Mouse (Mus musculus): ENCODE measurements around the gene Siae. TPM values are rescaled to one million over a fixed set of nuclear protein-coding genes. Genes with fewer than 3 reads are reported as not detected.

Gene Siae
- 1 to 10 TPM; 7.7 to 8.2 TPM for total RNA-seq (2021)
- polyA plus RNA-seq (2012; rRNA removed), result 7.7 and 18.7 TPM in 2 replicates
- long read RNA-seq, full-length matches to known transcripts, result 8 of 12 reads
- long read RNA-seq, partial matches to known transcripts, result 4 of 12 reads
- long read RNA-seq, other reads (novel, unspliced or antisense), result 0 of 12 reads

- 27% methylated on average over 7 of the region's 7 CpGs for WGBS
- intact Hi-C loops (cut with DNase I), result no loop called here
Measured at GRCm38 (mm10) chr9:37554838-37555748, at the start of gene Siae. Gene Siae, plus strand, starts transcription at chr9:37555698.

GRCm38 (mm10) chr9:37506023-37506422 is 49.5 kb upstream of the Siae start:
- TF ChIP-seq EP300 (IDR thresholded peaks at IDR 0.05; ENCODE audit: insufficient read depth, low read depth, low read length) (no peak), POLR2A (IDR thresholded peaks at IDR 0.05; ENCODE audit: insufficient read depth, low read depth, low read length) (no peak), CTCF (IDR thresholded peaks at IDR 0.05) (no peak)
- intact Hi-C loops (cut with DNase I), result no loop called here
- Histone ChIP-seq H3K9ac (ENCODE audit: low read depth, low read length) (no peak overlapping the region), H3K27me3 (ENCODE audit: control insufficient read depth, insufficient read depth, low read length) (no peaks in the 10 kb centered on the region), H3K36me3 (ENCODE audit: control insufficient read depth, insufficient read depth, low read length) (no peaks in the 10 kb centered on the region), H3K27ac (no peak overlapping the region), H3K4me1 (ENCODE audit: control insufficient read depth, insufficient read depth, low read length) (no peaks in the 10 kb centered on the region; the same call in 1 of the 2 replicates), H3K4me3 (no peak overlapping the region), H3K79me2 (replicated peaks; ENCODE audit: control insufficient read depth, insufficient read depth, low read length) (peaks cover 4% of the 10 kb centered on the region; the same call in 1 of the 2 replicates)
- DNase-seq, result no peak
- WGBS, result 71% methylated on average over 1 of the region's 1 CpGs

More at GRCm38 (mm10) chr9:37554838-37555748, at the start of gene Siae:
- H3K9ac ChIP-seq (ENCODE audit: low read depth, low read length), result no peak within 1 kb of the TSS
- no peak for DNase-seq
- H3K4me3 ChIP-seq, result no peak within 1 kb of the TSS
- no peak within 1 kb of the TSS for H3K27ac ChIP-seq
- peaks cover 4% of the 10 kb centered on the region for H3K4me1 ChIP-seq (ENCODE audit: control insufficient read depth, insufficient read depth, low read length)
- TF ChIP-seq CTCF (IDR thresholded peaks at IDR 0.05) (no peak), POLR2A (IDR thresholded peaks at IDR 0.05; ENCODE audit: insufficient read depth, low read depth, low read length) (no peak), EP300 (IDR thresholded peaks at IDR 0.05; ENCODE audit: insufficient read depth, low read depth, low read length) (no peak)
- no peaks in the 10 kb centered on the region for H3K36me3 ChIP-seq (ENCODE audit: control insufficient read depth, insufficient read depth, low read length)
- no peaks in the 10 kb centered on the region for H3K79me2 ChIP-seq (replicated peaks; ENCODE audit: control insufficient read depth, insufficient read depth, low read length)
- no peaks in the 10 kb centered on the region for H3K27me3 ChIP-seq (ENCODE audit: control insufficient read depth, insufficient read depth, low read length)

GRCm38 (mm10) chr9:37512097-37512496 is 43.4 kb upstream of the Siae start:
- WGBS, result 92% methylated on average over 2 of the region's 2 CpGs
- intact Hi-C loops (cut with DNase I), result no loop called here

DNA sequence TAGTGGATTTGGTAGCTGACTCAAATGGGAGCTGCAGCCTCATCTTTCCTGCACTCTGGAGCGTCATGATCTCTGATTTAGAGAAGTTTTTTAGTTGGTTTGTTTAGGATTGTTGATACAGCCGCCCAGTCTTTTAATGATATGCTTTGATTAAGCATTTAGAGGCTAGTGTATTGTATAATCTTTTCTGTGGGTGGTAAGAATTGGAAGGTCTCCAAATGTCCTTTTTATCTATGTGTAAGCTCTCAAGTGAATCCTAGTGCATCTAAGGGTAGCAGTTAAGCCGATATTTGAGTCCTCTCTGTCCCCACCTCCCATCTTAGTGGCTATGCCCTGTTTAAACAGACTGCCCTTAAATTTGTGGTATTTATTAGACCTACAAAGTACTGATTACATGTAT is 41.0 kb upstream of the Siae start:
- no peak overlapping the region for H3K27ac ChIP-seq
- intact Hi-C loops (cut with DNase I), result no loop called here

More at GRCm38 (mm10) chr9:37512097-37512496, 43.4 kb upstream of the Siae start:
- Histone ChIP-seq H3K27me3 (ENCODE audit: control insufficient read depth, insufficient read depth, low read length) (no peaks in the 10 kb centered on the region), H3K4me3 (no peak overlapping the region), H3K9ac (ENCODE audit: low read depth, low read length) (no peak overlapping the region), H3K27ac (no peak overlapping the region), H3K36me3 (ENCODE audit: control insufficient read depth, insufficient read depth, low read length) (no peaks in the 10 kb centered on the region), H3K4me1 (ENCODE audit: control insufficient read depth, insufficient read depth, low read length) (no peaks in the 10 kb centered on the region; the same call in 1 of the 2 replicates), H3K79me2 (replicated peaks; ENCODE audit: control insufficient read depth, insufficient read depth, low read length) (peaks cover 5% of the 10 kb centered on the region; the same call in 1 of the 2 replicates)
- TF ChIP-seq CTCF (IDR thresholded peaks at IDR 0.05) (peak; percentile 60), POLR2A (IDR thresholded peaks at IDR 0.05; ENCODE audit: insufficient read depth, low read depth, low read length) (no peak)
- no peak for DNase-seq

DNA sequence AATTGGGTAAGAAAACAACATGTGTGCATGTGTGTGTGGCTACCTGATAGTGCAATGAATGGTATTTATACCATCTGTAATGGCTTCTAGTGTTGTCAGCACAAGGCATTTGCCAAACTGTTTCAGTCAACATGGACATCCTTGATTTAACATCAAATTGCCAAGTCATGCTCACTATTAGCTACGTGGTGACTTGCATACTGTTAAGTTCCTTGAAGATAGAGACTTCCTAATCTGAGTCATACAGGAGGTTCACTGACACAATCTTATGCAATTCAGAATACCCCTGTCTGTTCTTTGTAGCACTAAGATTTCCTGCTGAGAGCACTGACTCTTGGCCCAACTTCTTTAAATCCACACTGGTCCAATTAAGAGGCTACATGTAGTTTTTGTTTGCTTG is 38.0 kb upstream of the Siae start:
- no peak overlapping the region for H3K27ac ChIP-seq
- no peak for TF ChIP-seq POLR2A (IDR thresholded peaks at IDR 0.05; ENCODE audit: insufficient read depth, low read depth, low read length)
- intact Hi-C loops (cut with DNase I), result no loop called here
- 22% methylated on average over 1 of the region's 1 CpGs for WGBS
- H3K36me3 ChIP-seq (ENCODE audit: control insufficient read depth, insufficient read depth, low read length), result no peaks in the 10 kb centered on the region
- no peak for DNase-seq
- H3K79me2 ChIP-seq (replicated peaks; ENCODE audit: control insufficient read depth, insufficient read depth, low read length), result peaks cover 3% of the 10 kb centered on the region; the same call in 1 of the 2 replicates
- H3K27me3 ChIP-seq (ENCODE audit: control insufficient read depth, insufficient read depth, low read length), result no peaks in the 10 kb centered on the region
- no peak overlapping the region for H3K4me3 ChIP-seq
- no peak overlapping the region for H3K9ac ChIP-seq (ENCODE audit: low read depth, low read length)
- H3K4me1 ChIP-seq (ENCODE audit: control insufficient read depth, insufficient read depth, low read length), result no peaks in the 10 kb centered on the region; the same call in 1 of the 2 replicates

More for the DNA sequence above, 41.0 kb upstream of the Siae start:
- H3K36me3 ChIP-seq (ENCODE audit: control insufficient read depth, insufficient read depth, low read length), result no peaks in the 10 kb centered on the region
- H3K79me2 ChIP-seq (replicated peaks; ENCODE audit: control insufficient read depth, insufficient read depth, low read length), result peaks cover 4% of the 10 kb centered on the region; the same call in 1 of the 2 replicates
- TF ChIP-seq EP300 (IDR thresholded peaks at IDR 0.05; ENCODE audit: insufficient read depth, low read depth, low read length), result no peak
- no peak for TF ChIP-seq POLR2A (IDR thresholded peaks at IDR 0.05; ENCODE audit: insufficient read depth, low read depth, low read length)
- TF ChIP-seq CTCF (IDR thresholded peaks at IDR 0.05), result no peak
- no peak for DNase-seq
- H3K4me3 ChIP-seq, result no peak overlapping the region
- H3K27me3 ChIP-seq (ENCODE audit: control insufficient read depth, insufficient read depth, low read length), result no peaks in the 10 kb centered on the region
- H3K9ac ChIP-seq (ENCODE audit: low read depth, low read length), result no peak overlapping the region
- 70% methylated on average over 3 of the region's 3 CpGs for WGBS
- no peaks in the 10 kb centered on the region; the same call in 1 of the 2 replicates for H3K4me1 ChIP-seq (ENCODE audit: control insufficient read depth, insufficient read depth, low read length)

GRCm38 (mm10) chr9:37518991-37519390 is 36.5 kb upstream of the Siae start:
- Histone ChIP-seq H3K79me2 (replicated peaks; ENCODE audit: control insufficient read depth, insufficient read depth, low read length) (peaks cover 3% of the 10 kb centered on the region; the same call in 1 of the 2 replicates), H3K27me3 (ENCODE audit: control insufficient read depth, insufficient read depth, low read length) (no peaks in the 10 kb centered on the region), H3K4me3 (no peak overlapping the region), H3K27ac (no peak overlapping the region), H3K36me3 (ENCODE audit: control insufficient read depth, insufficient read depth, low read length) (no peaks in the 10 kb centered on the region), H3K9ac (ENCODE audit: low read depth, low read length) (no peak overlapping the region), H3K4me1 (ENCODE audit: control insufficient read depth, insufficient read depth, low read length) (no peaks in the 10 kb centered on the region; the same call in 1 of the 2 replicates)
- WGBS, result 95% methylated on average over 8 of the region's 8 CpGs
- TF ChIP-seq POLR2A (IDR thresholded peaks at IDR 0.05; ENCODE audit: insufficient read depth, low read depth, low read length), result no peak
- no peak for TF ChIP-seq EP300 (IDR thresholded peaks at IDR 0.05; ENCODE audit: insufficient read depth, low read depth, low read length)
- TF ChIP-seq CTCF (IDR thresholded peaks at IDR 0.05), result no peak
- no peak for DNase-seq
- intact Hi-C loops (cut with DNase I), result no loop called here

Data from heart, adult 2 months (tissue).